Mouse (Mus musculus) lung, postnatal 0 days (tissue): Measurements from ENCODE around the gene Fhad1. TPM values are rescaled to one million over a fixed set of nuclear protein-coding genes. Genes with fewer than 3 reads are reported as not detected.

Source experiments
- ATAC-seq: fragments of 200-750 bp; cut with Nextera tagmentation; 2 replicates; pipeline ENCODE4 v1.8.0; 2017; ENCODE audit warnings: moderate library complexity
- DNase-seq: peaks from one replicate; pipeline ENCODE4 v3.0.0-alpha.2; 2016; ENCODE audit warnings: low spot score
- H3K27ac ChIP-seq: fragments of 300-500 bp; sonication (generic); 2 replicates; pipeline ENCODE4 v1.5.1; 2014; ENCODE audit warnings: antibody characterized with exemption, mild to moderate bottlenecking, low read length, mixed read lengths
- H3K27me3 ChIP-seq: fragments of 300-500 bp; sonication (generic); replicated peaks from 2 replicates; pipeline ENCODE4 v1.6.1; 2014; ENCODE audit warnings: low read length, mixed read lengths; ENCODE audit not compliant: insufficient read depth
- H3K36me3 ChIP-seq: fragments of 300-500 bp; sonication (generic); 2 replicates; pipeline ENCODE4 v1.6.1; 2014; ENCODE audit warnings: low read length, mixed read lengths; ENCODE audit not compliant: insufficient read depth
- H3K4me1 ChIP-seq: fragments of 300-500 bp; sonication (generic); 2 replicates; pipeline ENCODE4 v1.6.1; 2014; ENCODE audit warnings: antibody characterized with exemption, low read depth, low read length, mixed read lengths; ENCODE audit not compliant: insufficient read depth
- H3K4me2 ChIP-seq: fragments of 300-500 bp; sonication (generic); replicated peaks from 2 replicates; pipeline ENCODE4 v1.6.1; 2014; ENCODE audit warnings: low read depth, mild to moderate bottlenecking, low read length, moderate library complexity, mixed read lengths
- H3K4me3 ChIP-seq: fragments of 300-500 bp; sonication (generic); 2 replicates; pipeline ENCODE4 v1.5.1; 2014; ENCODE audit warnings: low read depth, low read length
- H3K9ac ChIP-seq: fragments of 300-500 bp; sonication (generic); replicated peaks from 2 replicates; pipeline ENCODE4 v1.6.1; 2014; ENCODE audit warnings: low read depth, mild to moderate bottlenecking
- H3K9me3 ChIP-seq: fragments of 300-500 bp; sonication (generic); 2 replicates; pipeline ENCODE4 v1.6.1; 2016; ENCODE audit warnings: low read length, mixed read lengths
- CTCF ChIP-seq: IDR thresholded peaks from 2 replicates; pipeline ENCODE4 v1.5.1; 2016; ENCODE audit warnings: antibody characterized with exemption, mild to moderate bottlenecking
- EP300 ChIP-seq: IDR thresholded peaks from 2 replicates; pipeline ENCODE4 v1.6.1; 2016; ENCODE audit warnings: antibody characterized with exemption, mild to moderate bottlenecking, control low read depth
- WGBS: fragments of 180-500 bp; shearing (Covaris S2); extraction: QIAGEN DNeasy Blood & Tissue Kit; methylation state at CpG from one replicate; pipeline ENCODE4 v1.1.7; 2014; 5-methylcytosine and 5-hydroxymethylcytosine counted together
- polyA plus RNA-seq: library from polyadenylated mRNA; unstranded; fragments of >200 nt; fragmentation: Nextera tagmentation; extraction: Ambion mirVana; gene quantifications from 2 replicates; pipeline ENCODE4 v1.2.1, GENCODE M21; 2015

The Fhad1 gene
- polyA plus RNA-seq, 1 experiment from 2014 or later, result 6.5 TPM

- no peak overlapping the region for H3K4me3 ChIP-seq
- DNase-seq, result no peak
- H3K4me2 ChIP-seq, result no peak overlapping the region
- no peak for ATAC-seq
- 0 out of 2 replicates have a peak, but pooled peaks cover under 1% of the 10 kb centered on the region for H3K4me1 ChIP-seq
- no peaks in the 10 kb centered on the region; the same call in 1 of the 2 replicates for H3K27me3 ChIP-seq
- no peaks in the 10 kb centered on the region for H3K36me3 ChIP-seq
- no peak for TF ChIP-seq EP300
- TF ChIP-seq CTCF, result no peak
- H3K27ac ChIP-seq, result no peak overlapping the region
- H3K9me3 ChIP-seq, result no peaks in the 10 kb centered on the region
- WGBS, result 82% methylated on average over 17 of the region's 17 CpGs
- no peak overlapping the region for H3K9ac ChIP-seq
These were observed 113.0 kb downstream of the Fhad1 start for GRCm38 (mm10) chr4:141901711-141902478.

GRCm38 (mm10) chr4:141900421-141900820, 114.5 kb downstream of the Fhad1 start:
- H3K9me3 ChIP-seq, result no peaks in the 10 kb centered on the region
- H3K4me2 ChIP-seq, result no peak overlapping the region
- H3K4me3 ChIP-seq, result no peak overlapping the region
- DNase-seq (no peak), ATAC-seq (no peak)
- WGBS, result 44% methylated on average over 11 of the region's 11 CpGs
- H3K27me3 ChIP-seq, result no peaks in the 10 kb centered on the region; the same call in 1 of the 2 replicates
- 0 out of 2 replicates have a peak, but pooled peaks cover 3% of the 10 kb centered on the region for H3K4me1 ChIP-seq
- H3K36me3 ChIP-seq, result no peaks in the 10 kb centered on the region
- TF ChIP-seq EP300 (no peak), CTCF (no peak)
- no peak overlapping the region for H3K27ac ChIP-seq
- H3K9ac ChIP-seq, result no peak overlapping the region

GRCm38 (mm10) chr4:141899936-141900335, 114.9 kb downstream of the Fhad1 start:
- no peak overlapping the region for H3K4me3 ChIP-seq
- H3K36me3 ChIP-seq, result no peaks in the 10 kb centered on the region
- DNase-seq (peak; percentile 81), ATAC-seq (peak; percentile 60)
- H3K9me3 ChIP-seq, result no peaks in the 10 kb centered on the region
- H3K27ac ChIP-seq, result no peak overlapping the region
- no peak overlapping the region for H3K9ac ChIP-seq
- no peaks in the 10 kb centered on the region; the same call in 1 of the 2 replicates for H3K27me3 ChIP-seq
- WGBS, result 5% methylated on average over 8 of the region's 8 CpGs
- no peak overlapping the region for H3K4me2 ChIP-seq
- no peak for TF ChIP-seq EP300
- no peak for TF ChIP-seq CTCF
- 0 out of 2 replicates have a peak, but pooled peaks cover 3% of the 10 kb centered on the region for H3K4me1 ChIP-seq

GRCm38 (mm10) chr4:141898905-141899304, 116.0 kb downstream of the Fhad1 start:
- no peak for DNase-seq
- no peak overlapping the region for H3K4me2 ChIP-seq
- TF ChIP-seq EP300, result no peak
- no peak for TF ChIP-seq CTCF
- 81% methylated on average over 8 of the region's 8 CpGs for WGBS
- H3K4me1 ChIP-seq, result 0 out of 2 replicates have a peak, but pooled peaks cover 3% of the 10 kb centered on the region
- ATAC-seq, result no peak
- H3K36me3 ChIP-seq, result no peaks in the 10 kb centered on the region
- no peak overlapping the region for H3K9ac ChIP-seq
- H3K4me3 ChIP-seq, result no peak overlapping the region
- no peaks in the 10 kb centered on the region; the same call in 1 of the 2 replicates for H3K27me3 ChIP-seq
- no peak overlapping the region for H3K27ac ChIP-seq
- H3K9me3 ChIP-seq, result no peaks in the 10 kb centered on the region

- 43% methylated on average over 3 of the region's 3 CpGs for WGBS
- no peaks in the 10 kb centered on the region for H3K27me3 ChIP-seq
- H3K4me1 ChIP-seq, result 0 out of 2 replicates have a peak, but pooled peaks cover 3% of the 10 kb centered on the region
- H3K4me3 ChIP-seq, result no peak overlapping the region
- H3K27ac ChIP-seq, result no peak overlapping the region
- no peaks in the 10 kb centered on the region for H3K9me3 ChIP-seq
- DNase-seq, result peak; percentile 34
- H3K36me3 ChIP-seq, result no peaks in the 10 kb centered on the region
- peak; percentile 36 for ATAC-seq
- TF ChIP-seq CTCF, result no peak
- no peak for TF ChIP-seq EP300
- no peak overlapping the region for H3K4me2 ChIP-seq
- H3K9ac ChIP-seq, result no peak overlapping the region
These were observed 117.0 kb downstream of the Fhad1 start for GRCm38 (mm10) chr4:141897838-141898237.

GRCm38 (mm10) chr4:141897225-141897624, 117.7 kb downstream of the Fhad1 start:
- Histone ChIP-seq H3K4me3 (no peak overlapping the region), H3K9me3 (no peaks in the 10 kb centered on the region), H3K4me2 (no peak overlapping the region), H3K27me3 (no peaks in the 10 kb centered on the region), H3K4me1 (0 out of 2 replicates have a peak, but pooled peaks cover 3% of the 10 kb centered on the region), H3K36me3 (no peaks in the 10 kb centered on the region), H3K27ac (peak overlapping the region; percentile 15), H3K9ac (no peak overlapping the region)
- no peak for TF ChIP-seq EP300
- no peak for TF ChIP-seq CTCF
- DNase-seq (peak; percentile 49), ATAC-seq (peak; percentile 60)
- 62% methylated on average over 6 of the region's 6 CpGs for WGBS
